Mouse (Mus musculus): ENCODE results near the gene Gabpb1. TPM values are rescaled to one million over a fixed set of nuclear protein-coding genes. Genes with fewer than 3 reads are reported as not detected.

The Gabpb1 gene
- polyA plus RNA-seq, 1 experiment = 24.5 TPM

DNA sequence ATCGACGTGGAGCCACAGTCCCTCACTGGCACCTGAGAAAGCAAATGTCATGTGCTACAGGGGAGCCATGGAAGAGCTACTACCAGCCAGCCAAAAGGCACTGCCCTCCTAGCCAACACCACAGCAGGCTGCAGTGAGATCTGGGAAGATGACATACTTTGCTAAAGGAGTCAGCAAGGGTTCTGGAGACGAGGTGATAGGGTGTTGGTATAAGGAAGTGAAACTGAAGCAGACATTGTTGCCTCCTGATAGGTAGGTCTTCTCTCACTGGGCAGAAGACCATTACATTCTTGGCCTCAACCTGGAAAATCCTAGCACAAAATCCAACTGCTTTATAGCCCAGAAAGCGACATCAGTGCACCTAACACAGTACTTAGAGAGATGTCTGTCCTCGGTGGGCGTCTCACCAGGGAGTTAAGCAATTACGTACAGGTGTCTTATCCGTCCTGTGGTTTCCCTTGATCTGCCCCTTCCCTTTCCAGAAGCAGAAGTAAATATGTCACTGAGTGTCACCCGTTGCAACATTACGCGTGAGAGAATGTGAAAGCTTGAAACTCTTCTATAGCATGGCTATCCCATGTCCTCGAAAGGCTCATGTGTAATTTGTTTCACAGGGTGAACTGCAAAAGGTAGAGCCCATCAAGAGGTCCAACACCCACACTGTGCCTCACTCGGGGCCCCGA is 74.1 kb downstream of the Gabpb1 start:
- H3K27me3 ChIP-seq (ENCODE audit: control insufficient read depth, insufficient read depth, low read length) = no peaks in the 10 kb centered on the region
- H3K36me3 ChIP-seq (ENCODE audit: control insufficient read depth, insufficient read depth, low read length) = no peaks in the 10 kb centered on the region
- H3K4me3 ChIP-seq (ENCODE audit: control insufficient read depth, low read depth, low read length) = no peak overlapping the region
- no peaks in the 10 kb centered on the region; the same call in 1 of the 2 replicates for H3K4me1 ChIP-seq (ENCODE audit: control insufficient read depth, insufficient read depth, low read length)
- TF ChIP-seq POLR2A (IDR thresholded peaks at IDR 0.05; ENCODE audit: control insufficient read depth, low read depth, low read length) (no peak), CTCF (IDR thresholded peaks at IDR 0.05; ENCODE audit: control insufficient read depth, insufficient read depth, insufficient replicate concordance, low read depth, low read length) (no peak)
- H3K27ac ChIP-seq (ENCODE audit: control insufficient read depth, insufficient read depth, low read depth, low read length) = no peak overlapping the region

DNA sequence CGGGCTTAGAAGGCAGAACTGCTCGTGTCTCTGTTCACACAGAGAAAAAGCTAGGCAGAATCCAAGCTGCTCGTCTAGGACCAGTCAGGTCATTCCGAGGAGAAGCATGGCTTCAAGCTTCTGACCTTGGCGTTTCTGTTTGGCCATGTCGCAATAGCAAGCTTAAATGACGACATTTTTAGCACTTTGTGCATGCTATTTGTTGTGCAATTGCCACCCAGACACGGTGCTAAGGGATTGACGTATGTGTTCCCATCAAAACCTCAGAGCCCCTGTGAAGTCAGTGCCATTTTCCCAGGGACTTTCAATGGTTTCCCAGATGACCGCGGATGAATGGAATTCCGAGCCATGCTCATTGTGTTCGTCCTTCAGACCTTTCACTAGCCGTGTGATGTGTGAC is 75.6 kb downstream of the Gabpb1 start:
- no peak for TF ChIP-seq POLR2A (IDR thresholded peaks at IDR 0.05; ENCODE audit: control insufficient read depth, low read depth, low read length)
- TF ChIP-seq CTCF (IDR thresholded peaks at IDR 0.05; ENCODE audit: control insufficient read depth, insufficient read depth, insufficient replicate concordance, low read depth, low read length) = no peak
- H3K36me3 ChIP-seq (ENCODE audit: control insufficient read depth, insufficient read depth, low read length) = no peaks in the 10 kb centered on the region
- H3K27ac ChIP-seq (ENCODE audit: control insufficient read depth, insufficient read depth, low read depth, low read length) = no peak overlapping the region
- no peaks in the 10 kb centered on the region for H3K4me1 ChIP-seq (ENCODE audit: control insufficient read depth, insufficient read depth, low read length)
- H3K4me3 ChIP-seq (ENCODE audit: control insufficient read depth, low read depth, low read length) = no peak overlapping the region
- no peaks in the 10 kb centered on the region for H3K27me3 ChIP-seq (ENCODE audit: control insufficient read depth, insufficient read depth, low read length)

DNA sequence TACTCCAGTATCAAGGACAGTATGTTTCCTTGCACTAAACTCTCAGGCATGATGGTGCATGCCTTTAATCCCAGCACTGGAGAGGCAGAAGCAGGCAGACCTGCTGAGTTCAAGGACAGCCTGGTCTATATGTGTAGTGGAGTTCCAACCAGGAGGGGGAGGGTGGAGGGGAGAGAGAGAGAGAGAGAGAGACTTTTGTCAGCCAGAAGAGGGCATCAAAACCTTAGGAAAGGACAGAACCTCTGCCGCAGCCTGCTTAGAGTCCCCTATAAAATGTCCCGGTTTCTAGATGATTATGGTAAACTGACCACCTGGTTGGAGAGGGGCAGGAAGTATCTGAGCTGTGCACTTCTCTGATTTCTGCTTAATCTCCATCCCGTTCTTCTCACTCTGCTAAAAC is 77.1 kb downstream of the Gabpb1 start:
- Histone ChIP-seq H3K4me1 (ENCODE audit: control insufficient read depth, insufficient read depth, low read length) (no peaks in the 10 kb centered on the region), H3K36me3 (ENCODE audit: control insufficient read depth, insufficient read depth, low read length) (no peaks in the 10 kb centered on the region), H3K4me3 (ENCODE audit: control insufficient read depth, low read depth, low read length) (no peak overlapping the region), H3K27me3 (ENCODE audit: control insufficient read depth, insufficient read depth, low read length) (no peaks in the 10 kb centered on the region), H3K27ac (ENCODE audit: control insufficient read depth, insufficient read depth, low read depth, low read length) (no peak overlapping the region)
- TF ChIP-seq POLR2A (IDR thresholded peaks at IDR 0.05; ENCODE audit: control insufficient read depth, low read depth, low read length) (no peak), CTCF (IDR thresholded peaks at IDR 0.05; ENCODE audit: control insufficient read depth, insufficient read depth, insufficient replicate concordance, low read depth, low read length) (no peak)

DNA sequence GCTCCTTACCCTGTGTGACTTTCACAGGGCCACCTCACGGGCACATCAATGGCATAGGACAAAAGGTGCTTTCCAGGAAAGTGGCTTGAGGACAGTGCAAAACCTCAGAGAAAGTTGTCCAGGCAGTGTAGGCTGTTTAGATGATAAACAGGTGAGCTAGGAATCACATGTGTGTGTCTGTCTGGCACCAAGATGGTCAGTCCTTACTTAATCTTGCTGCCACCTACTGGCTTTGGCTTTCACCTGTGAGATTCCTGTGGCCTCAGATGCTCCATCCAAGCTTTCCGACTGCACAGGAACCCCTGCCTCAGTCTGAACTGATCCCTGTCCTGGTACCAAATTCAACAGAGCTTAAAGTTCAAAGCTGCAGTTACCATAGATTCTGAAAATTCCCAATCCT is 77.8 kb downstream of the Gabpb1 start:
- H3K36me3 ChIP-seq (ENCODE audit: control insufficient read depth, insufficient read depth, low read length) = no peaks in the 10 kb centered on the region
- no peaks in the 10 kb centered on the region for H3K4me1 ChIP-seq (ENCODE audit: control insufficient read depth, insufficient read depth, low read length)
- H3K27me3 ChIP-seq (ENCODE audit: control insufficient read depth, insufficient read depth, low read length) = no peaks in the 10 kb centered on the region
- no peak overlapping the region for H3K4me3 ChIP-seq (ENCODE audit: control insufficient read depth, low read depth, low read length)
- no peak overlapping the region for H3K27ac ChIP-seq (ENCODE audit: control insufficient read depth, insufficient read depth, low read depth, low read length)
- no peak for TF ChIP-seq POLR2A (IDR thresholded peaks at IDR 0.05; ENCODE audit: control insufficient read depth, low read depth, low read length)
- no peak for TF ChIP-seq CTCF (IDR thresholded peaks at IDR 0.05; ENCODE audit: control insufficient read depth, insufficient read depth, insufficient replicate concordance, low read depth, low read length)

DNA sequence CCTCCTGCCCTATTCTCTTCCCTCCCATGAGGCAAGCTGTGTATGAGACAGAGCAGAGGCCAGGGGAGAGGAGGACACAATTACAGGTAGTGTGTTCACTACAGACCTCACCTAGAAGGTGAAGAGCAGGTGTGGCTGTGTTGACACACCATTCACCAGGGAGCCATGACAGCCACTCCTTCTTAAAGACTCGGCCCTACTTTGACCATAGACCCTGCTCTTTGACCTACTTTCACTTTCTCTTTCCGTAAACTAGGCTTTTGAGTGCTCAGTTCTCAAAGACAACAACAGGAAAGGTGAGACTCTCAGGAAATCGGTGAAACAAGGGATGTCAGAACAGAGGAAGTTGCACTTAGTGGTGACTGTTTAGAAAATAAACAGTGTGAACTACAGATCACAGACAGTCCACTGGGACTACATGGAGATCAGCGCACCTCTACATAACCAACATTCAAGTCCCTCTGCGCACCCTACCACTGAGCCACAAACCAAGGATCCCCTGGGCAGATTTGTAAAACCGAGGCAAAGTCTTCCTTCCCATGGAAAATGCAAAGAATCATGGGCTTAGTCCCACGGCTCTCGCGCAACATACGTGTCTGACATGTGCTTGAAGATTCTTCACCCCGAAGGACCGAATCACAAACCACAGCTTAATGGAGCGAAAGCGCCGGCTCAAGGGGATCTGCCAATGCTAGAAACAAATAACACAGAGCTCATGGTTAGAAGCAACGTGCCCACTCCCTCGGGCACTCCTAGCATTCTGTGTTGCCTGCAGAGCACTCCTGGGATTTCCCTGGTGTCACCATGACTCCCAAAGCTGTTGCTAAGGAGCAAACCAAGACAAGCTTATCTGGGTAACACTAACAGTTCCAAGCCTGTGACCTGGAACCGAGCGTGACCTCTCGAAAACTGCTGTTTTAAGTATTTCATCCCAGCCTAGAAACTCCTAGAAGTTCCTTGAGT is 78.6 kb downstream of the Gabpb1 start:
- H3K27me3 ChIP-seq (ENCODE audit: control insufficient read depth, insufficient read depth, low read length) = no peaks in the 10 kb centered on the region
- H3K36me3 ChIP-seq (ENCODE audit: control insufficient read depth, insufficient read depth, low read length) = no peaks in the 10 kb centered on the region
- no peaks in the 10 kb centered on the region for H3K4me1 ChIP-seq (ENCODE audit: control insufficient read depth, insufficient read depth, low read length)
- no peak overlapping the region for H3K27ac ChIP-seq (ENCODE audit: control insufficient read depth, insufficient read depth, low read depth, low read length)
- no peak overlapping the region for H3K4me3 ChIP-seq (ENCODE audit: control insufficient read depth, low read depth, low read length)
- TF ChIP-seq CTCF (IDR thresholded peaks at IDR 0.05; ENCODE audit: control insufficient read depth, insufficient read depth, insufficient replicate concordance, low read depth, low read length) = no peak

DNA sequence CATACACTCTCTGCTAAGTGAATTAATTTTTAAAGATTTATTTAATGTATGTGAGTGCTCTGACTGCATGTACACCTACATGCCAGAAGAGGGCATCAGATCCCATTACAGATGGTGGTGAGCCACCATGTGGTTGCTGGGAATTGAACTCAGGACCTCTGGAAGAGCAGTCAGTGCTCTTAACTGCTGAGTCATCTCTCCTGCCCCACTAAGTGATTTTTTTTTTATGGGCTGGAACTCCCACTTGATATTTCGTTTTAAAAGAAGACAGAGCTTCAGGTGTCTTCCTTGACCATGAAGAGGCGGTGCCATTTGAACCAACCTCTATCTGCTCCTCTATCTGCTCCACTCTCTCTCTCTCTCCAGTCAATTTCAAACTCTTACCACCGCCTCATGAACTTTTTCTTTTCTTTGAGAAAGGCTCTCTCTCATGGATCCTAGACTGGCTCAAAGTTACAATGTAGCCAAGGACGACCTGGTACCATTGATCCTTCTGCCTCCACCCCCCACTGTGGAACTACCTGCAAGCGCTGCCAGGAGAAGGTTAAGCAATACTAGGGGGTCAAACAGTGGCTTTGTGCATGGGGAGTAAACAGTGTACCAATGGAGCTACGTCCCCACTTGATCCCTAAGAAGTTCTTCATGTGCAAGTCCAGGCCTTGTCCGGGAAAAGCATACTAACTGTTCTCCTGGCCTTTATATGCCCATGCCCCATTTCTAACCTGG is 79.6 kb downstream of the Gabpb1 start:
- TF ChIP-seq POLR2A (IDR thresholded peaks at IDR 0.05; ENCODE audit: control insufficient read depth, low read depth, low read length) (no peak), CTCF (IDR thresholded peaks at IDR 0.05; ENCODE audit: control insufficient read depth, insufficient read depth, insufficient replicate concordance, low read depth, low read length) (no peak)
- H3K4me3 ChIP-seq (ENCODE audit: control insufficient read depth, low read depth, low read length) = no peak overlapping the region
- H3K27me3 ChIP-seq (ENCODE audit: control insufficient read depth, insufficient read depth, low read length) = no peaks in the 10 kb centered on the region
- no peak overlapping the region for H3K27ac ChIP-seq (ENCODE audit: control insufficient read depth, insufficient read depth, low read depth, low read length)
- H3K4me1 ChIP-seq (ENCODE audit: control insufficient read depth, insufficient read depth, low read length) = no peaks in the 10 kb centered on the region
- no peaks in the 10 kb centered on the region for H3K36me3 ChIP-seq (ENCODE audit: control insufficient read depth, insufficient read depth, low read length)

Measured in testis, adult 2 months (tissue).